Mouse (Mus musculus): ENCODE data around the gene Tceal5. TPM values are rescaled to one million over a fixed set of nuclear protein-coding genes. Genes with fewer than 3 reads are reported as not detected.

Tceal5 gene
- polyA plus RNA-seq, 1 experiment: 0.03 TPM

- no peak for TF ChIP-seq GATA1 (IDR thresholded peaks at IDR 0.05; ENCODE audit: low read length)
- no peak for TF ChIP-seq TAL1 (IDR thresholded peaks at IDR 0.05; ENCODE audit: low read length)
- no peaks in the 10 kb centered on the region for H3K4me1 ChIP-seq (ENCODE audit: control insufficient read depth)
These were observed 22.7 kb downstream of the Tceal5 start for GRCm38 (mm10) chrX:136180897-136181553.

GRCm38 (mm10) chrX:136172786-136173185 is 30.9 kb downstream of the Tceal5 start:
- Histone ChIP-seq H3K4me3 (replicated peaks) (peak overlapping the region; percentile 89), H3K4me1 (ENCODE audit: control insufficient read depth) (peaks cover 15% of the 10 kb centered on the region), H3K27me3 (ENCODE audit: control insufficient read depth) (0 out of 2 replicates have a peak, but pooled peaks cover 2% of the 10 kb centered on the region), H3K36me3 (ENCODE audit: control insufficient read depth) (peaks cover 14% of the 10 kb centered on the region), H3K9me3 (ENCODE audit: control insufficient read depth, low read length) (no peaks in the 10 kb centered on the region)
- TF ChIP-seq GATA1 (IDR thresholded peaks at IDR 0.05; ENCODE audit: low read length) (no peak), TAL1 (IDR thresholded peaks at IDR 0.05; ENCODE audit: low read length) (no peak)

More at GRCm38 (mm10) chrX:136180897-136181553, 22.7 kb downstream of the Tceal5 start:
- Histone ChIP-seq H3K27me3 (ENCODE audit: control insufficient read depth) (peaks cover 3% of the 10 kb centered on the region; the same call in 1 of the 2 replicates), H3K36me3 (ENCODE audit: control insufficient read depth) (no peaks in the 10 kb centered on the region), H3K9me3 (ENCODE audit: control insufficient read depth, low read length) (no peaks in the 10 kb centered on the region), H3K4me3 (replicated peaks) (no peak overlapping the region)

- TF ChIP-seq GATA1 (IDR thresholded peaks at IDR 0.05; ENCODE audit: low read length): no peak
- TF ChIP-seq TAL1 (IDR thresholded peaks at IDR 0.05; ENCODE audit: low read length): no peak
- Histone ChIP-seq H3K27me3 (ENCODE audit: control insufficient read depth) (0 out of 2 replicates have a peak, but pooled peaks cover 2% of the 10 kb centered on the region), H3K9me3 (ENCODE audit: control insufficient read depth, low read length) (no peaks in the 10 kb centered on the region), H3K4me3 (replicated peaks) (peak within 1 kb of the TSS; percentile 89), H3K36me3 (ENCODE audit: control insufficient read depth) (peaks cover 14% of the 10 kb centered on the region), H3K4me1 (ENCODE audit: control insufficient read depth) (peaks cover 15% of the 10 kb centered on the region)
These were observed 31.5 kb downstream of the Tceal5 start, which contains the start of gene Tceal8 for GRCm38 (mm10) chrX:136172118-136172551. TSS of gene Tceal8 (minus strand) at chrX:136172342.

GRCm38 (mm10) chrX:136171189-136172117 is 32.2 kb downstream of the Tceal5 start:
- peak overlapping the region; percentile 89 for H3K4me3 ChIP-seq (replicated peaks)
- H3K4me1 ChIP-seq (ENCODE audit: control insufficient read depth): peaks cover 15% of the 10 kb centered on the region
- 0 out of 2 replicates have a peak, but pooled peaks cover 2% of the 10 kb centered on the region for H3K27me3 ChIP-seq (ENCODE audit: control insufficient read depth)
- no peaks in the 10 kb centered on the region for H3K9me3 ChIP-seq (ENCODE audit: control insufficient read depth, low read length)
- H3K36me3 ChIP-seq (ENCODE audit: control insufficient read depth): peaks cover 14% of the 10 kb centered on the region
- no peak for TF ChIP-seq TAL1 (IDR thresholded peaks at IDR 0.05; ENCODE audit: low read length)
- no peak for TF ChIP-seq GATA1 (IDR thresholded peaks at IDR 0.05; ENCODE audit: low read length)

- peak overlapping the region; percentile 89 for H3K4me3 ChIP-seq (replicated peaks)
- H3K4me1 ChIP-seq (ENCODE audit: control insufficient read depth): peaks cover 15% of the 10 kb centered on the region
- peaks cover 14% of the 10 kb centered on the region for H3K36me3 ChIP-seq (ENCODE audit: control insufficient read depth)
- TF ChIP-seq GATA1 (IDR thresholded peaks at IDR 0.05; ENCODE audit: low read length): peak; percentile 46; the same call in 1 of the 2 replicates
- no peak for TF ChIP-seq TAL1 (IDR thresholded peaks at IDR 0.05; ENCODE audit: low read length)
- no peaks in the 10 kb centered on the region for H3K9me3 ChIP-seq (ENCODE audit: control insufficient read depth, low read length)
- 0 out of 2 replicates have a peak, but pooled peaks cover 1% of the 10 kb centered on the region for H3K27me3 ChIP-seq (ENCODE audit: control insufficient read depth)
These were observed 33.1 kb downstream of the Tceal5 start for GRCm38 (mm10) chrX:136170625-136171024.

Other genes starting within 250 kb of the Tceal5 start
- 0.11 TPM in 1 of 2 replicates, not detected in the other for gene Arxes2, start 210.1 kb downstream of the Tceal5 start, polyA plus RNA-seq (2012)
- 0.06 TPM in 1 of 2 replicates, not detected in the other for gene Arxes1, start 170.5 kb downstream of the Tceal5 start, polyA plus RNA-seq (2012)
- gene Bex2, start 135.6 kb downstream of the Tceal5 start, polyA plus RNA-seq (2012): 0.30 and 0.33 TPM in 2 replicates
- 0.02 TPM in 1 of 2 replicates, not detected in the other for gene Nxf3, start 118.6 kb downstream of the Tceal5 start, polyA plus RNA-seq (2012)
- gene Bex4, start 64.9 kb downstream of the Tceal5 start, polyA plus RNA-seq (2012): 4.2 and 7.0 TPM in 2 replicates
- gene Tceal8, start 31.5 kb downstream of the Tceal5 start, polyA plus RNA-seq (2012): 5.7 and 10.2 TPM in 2 replicates
- not detected in 2 replicates for gene Tceal7, start 10.9 kb upstream of the Tceal5 start, polyA plus RNA-seq (2012)
- gene Bex1, start 11.6 kb upstream of the Tceal5 start, polyA plus RNA-seq (2012): 0.73 and 1.5 TPM in 2 replicates
- gene Tceal9, start 41.2 kb upstream of the Tceal5 start, polyA plus RNA-seq (2012): 12.6 and 15.6 TPM in 2 replicates
- 24.1 and 28.3 TPM in 2 replicates for gene Bex3, start 66.4 kb upstream of the Tceal5 start, polyA plus RNA-seq (2012)

Measured in erythroblast, embryonic 14.5 days (primary cell).